Mouse (Mus musculus) myocyte (in vitro differentiated cells): ENCODE results near the gene Slc19a3. TPM values are rescaled to one million over a fixed set of nuclear protein-coding genes. Genes with fewer than 3 reads are reported as not detected.
"Not testable (repeated sequence)": the region's sequence is repeated elsewhere in the genome, so short reads cannot be mapped to it uniquely, and the experiment has no call there.

Experiments used
- H3K27me3 ChIP-seq: one replicate; pipeline ENCODE4 v1.6.1; 2011; ENCODE audit not compliant: control insufficient read depth, insufficient read depth, insufficient read length
- H3K36me3 ChIP-seq: one replicate; pipeline ENCODE4 v1.6.1; 2011; ENCODE audit not compliant: control insufficient read depth, insufficient read depth
- H3K4me2 ChIP-seq: one replicate; pipeline ENCODE4 v1.6.1; 2011; ENCODE audit warnings: low read depth, control low read depth
- H3K4me3 ChIP-seq: one replicate; pipeline ENCODE4 v1.5.1; 2011; ENCODE audit warnings: mild to moderate bottlenecking, control low read depth, moderate library complexity
- H3K79me2 ChIP-seq: one replicate; pipeline ENCODE4 v1.6.1; 2011; ENCODE audit not compliant: control insufficient read depth, insufficient read depth
- H3ac ChIP-seq: one replicate; pipeline ENCODE4 v1.6.1; 2011; ENCODE audit not compliant: control insufficient read depth, insufficient read length
- CEBPB ChIP-seq: IDR thresholded peaks from 2 replicates; pipeline ENCODE4 v1.6.1; 2011; ENCODE audit warnings: mild to moderate bottlenecking, moderate library complexity; ENCODE audit not compliant: poor library complexity, insufficient read depth, severe bottlenecking
- E2F4 ChIP-seq: IDR thresholded peaks from one replicate; pipeline ENCODE4 v1.6.1; 2011; ENCODE audit warnings: mild to moderate bottlenecking, control low read depth, moderate library complexity; ENCODE audit not compliant: insufficient read depth
- MAX ChIP-seq: IDR thresholded peaks from one replicate; pipeline ENCODE4 v1.6.1; 2011; ENCODE audit warnings: low read depth, mild to moderate bottlenecking, control low read depth
- MYOD1 ChIP-seq, 3 experiments: IDR thresholded peaks; one replicate each; pipeline ENCODE4 v1.6.1; 2011; ENCODE audit warnings: control low read depth in 2 of 3, low read depth in 2 of 3, mild to moderate bottlenecking in 2 of 3, moderate library complexity in 1 of 3; ENCODE audit not compliant: insufficient read length in 2 of 3, control insufficient read depth in 1 of 3
- MYOG ChIP-seq, 3 experiments: IDR thresholded peaks; one replicate each; pipeline ENCODE4 v1.6.1; 2011; ENCODE audit warnings: control low read depth in 2 of 3, low read depth in 2 of 3, mild to moderate bottlenecking in 2 of 3; ENCODE audit not compliant: insufficient read length in 2 of 3, control insufficient read depth in 1 of 3, insufficient read depth in 1 of 3
- POLR2A ChIP-seq: IDR thresholded peaks from one replicate; pipeline ENCODE4 v1.6.1; 2011; ENCODE audit warnings: low read depth, mild to moderate bottlenecking, control low read depth, moderate library complexity; ENCODE audit not compliant: insufficient read length
- POLR2AphosphoS2 ChIP-seq: IDR thresholded peaks from one replicate; pipeline ENCODE4 v1.6.1; 2011; ENCODE audit warnings: low read depth, control low read depth; ENCODE audit not compliant: insufficient read length
- REST ChIP-seq: IDR thresholded peaks from one replicate; pipeline ENCODE4 v1.6.1; 2011; ENCODE audit warnings: mild to moderate bottlenecking, control low read depth, moderate library complexity; ENCODE audit not compliant: insufficient read depth, insufficient read length
- SRF ChIP-seq: IDR thresholded peaks from one replicate; pipeline ENCODE4 v1.6.1; 2011; ENCODE audit warnings: low read depth; ENCODE audit not compliant: control insufficient read depth, insufficient read length
- TCF12 ChIP-seq: IDR thresholded peaks from one replicate; pipeline ENCODE4 v1.6.1; 2011; ENCODE audit warnings: mild to moderate bottlenecking, control low read depth; ENCODE audit not compliant: poor library complexity, insufficient read depth, severe bottlenecking
- TCF3 ChIP-seq: IDR thresholded peaks from one replicate; pipeline ENCODE4 v1.6.1; 2011; ENCODE audit warnings: low read depth, control low read depth; ENCODE audit not compliant: insufficient read length
- USF1 ChIP-seq: IDR thresholded peaks from one replicate; pipeline ENCODE4 v1.6.1; 2011; ENCODE audit warnings: low read depth, mild to moderate bottlenecking, control low read depth, moderate library complexity
- polyA plus RNA-seq: library from polyadenylated mRNA; unstranded; fragments of >200 nt; fragmentation: generic; extraction: Trizol; gene quantifications from one replicate; pipeline ENCODE4 v1.2.1, GENCODE M21; 2012; ENCODE audit warnings: missing spikeins

Slc19a3 gene
- polyA plus RNA-seq, 1 experiment: 0.07 TPM

GRCm38 (mm10) chr1:83015329-83015879 lies 22.8 kb downstream of the Slc19a3 start:
- H3K4me3 ChIP-seq: no peak overlapping the region
- no peaks in the 10 kb centered on the region for H3K27me3 ChIP-seq
- TF ChIP-seq REST (no peak), POLR2A (no peak), MYOD1 (IDR thresholded peaks at IDR 0.05; ENCODE audit: control insufficient read depth in 1 of 3, insufficient read length in 2 of 3, low read depth in 2 of 3) (no peak), POLR2AphosphoS2 (no peak), SRF (no peak), USF1 (no peak)
- no peak overlapping the region for H3ac ChIP-seq
- no peaks in the 10 kb centered on the region for H3K79me2 ChIP-seq
- no peaks in the 10 kb centered on the region for H3K36me3 ChIP-seq
- no peak overlapping the region for H3K4me2 ChIP-seq

- TF ChIP-seq E2F4 (no peak), USF1 (no peak), POLR2A (no peak), TCF3 (no peak), TCF12 (no peak), CEBPB (no peak), SRF (no peak), POLR2AphosphoS2 (no peak), MYOD1 (IDR thresholded peaks at IDR 0.05; ENCODE audit: control insufficient read depth in 1 of 3, insufficient read length in 2 of 3, low read depth in 2 of 3) (no peak), MYOG (IDR thresholded peaks at IDR 0.05; ENCODE audit: control insufficient read depth in 1 of 3, insufficient read depth in 1 of 3, insufficient read length in 2 of 3, low read depth in 2 of 3) (no peak), MAX (no peak)
- no peak overlapping the region for H3K4me2 ChIP-seq
- H3K27me3 ChIP-seq: no peaks in the 10 kb centered on the region
- no peaks in the 10 kb centered on the region for H3K36me3 ChIP-seq
- no peak overlapping the region for H3ac ChIP-seq
- H3K4me3 ChIP-seq: no peak overlapping the region
- H3K79me2 ChIP-seq: no peaks in the 10 kb centered on the region
Observed at GRCm38 (mm10) chr1:83014477-83014876, 23.8 kb downstream of the Slc19a3 start.

- Histone ChIP-seq H3K36me3 (no peaks in the 10 kb centered on the region), H3K4me3 (no peak overlapping the region), H3K4me2 (no peak overlapping the region), H3K79me2 (no peaks in the 10 kb centered on the region), H3ac (no peak overlapping the region), H3K27me3 (peaks cover 19% of the 10 kb centered on the region)
- TF ChIP-seq POLR2A (no peak), USF1 (no peak), MAX (no peak), SRF (no peak), MYOD1 (IDR thresholded peaks at IDR 0.05; ENCODE audit: control insufficient read depth in 1 of 3, insufficient read length in 2 of 3, low read depth in 2 of 3) (no peak), E2F4 (no peak), TCF3 (no peak), MYOG (IDR thresholded peaks at IDR 0.05; ENCODE audit: control insufficient read depth in 1 of 3, insufficient read depth in 1 of 3, insufficient read length in 2 of 3, low read depth in 2 of 3) (no peak), TCF12 (no peak), REST (no peak), POLR2AphosphoS2 (no peak), CEBPB (no peak)
Observed at GRCm38 (mm10) chr1:83007471-83007870, 30.8 kb downstream of the Slc19a3 start.

- TF ChIP-seq TCF3 (no peak), TCF12 (no peak), REST (no peak), CEBPB (no peak)
- Histone ChIP-seq H3K27me3 (peaks cover 19% of the 10 kb centered on the region), H3K4me2 (no peak overlapping the region), H3ac (no peak overlapping the region), H3K36me3 (no peaks in the 10 kb centered on the region), H3K4me3 (no peak overlapping the region), H3K79me2 (no peaks in the 10 kb centered on the region)
Observed at GRCm38 (mm10) chr1:83006218-83007179, 31.7 kb downstream of the Slc19a3 start.

- H3K27me3 ChIP-seq: peaks cover 19% of the 10 kb centered on the region
- not testable (repeated sequence) for H3K79me2 ChIP-seq
Observed at GRCm38 (mm10) chr1:83000306-83000705, 37.9 kb downstream of the Slc19a3 start, which contains the start of gene Gm47959. Gm47959 (plus strand) TSS chr1:83000548.

More at GRCm38 (mm10) chr1:83000306-83000705, 37.9 kb downstream of the Slc19a3 start, which contains the start of gene Gm47959:
- not testable (repeated sequence) for H3K4me3 ChIP-seq, H3K36me3 ChIP-seq, H3ac ChIP-seq, H3K4me2 ChIP-seq
